Comparison of ENCODE assay signal across 7 mouse cellular contexts in genomic region chr13:21980981-21981802, GRCm38 (mm10). TPM values are rescaled to one million over a fixed set of nuclear protein-coding genes. Genes with fewer than 3 reads are reported as not detected.
DNase-seq lines count a peak whose midpoint lies in the region; ATAC-seq lines count a peak whose summit lies in the region.

Gene Pom121l2, plus strand, starts transcription at chr13:21981194.

- H3K4me1 ChIP-seq in intestine, embryonic 16.5 days (ENCODE audit: control insufficient read depth, insufficient read depth, low read length), result peaks cover 11% of the 10 kb centered on the region

- peak; percentile 40 for DNase-seq in CD4-positive, CD25-positive, alpha-beta regulatory T cell, adult 2 months (ENCODE audit: low read depth, low spot score)
- peak; percentile 47 for DNase-seq in ES-CJ7 (ENCODE audit: low read depth, low spot score)
- peak; percentile 60 for DNase-seq in embryo, embryonic 10 days (ENCODE audit: low spot score)
- peak; percentile 70 for DNase-seq in lung, postnatal 10 days
- peak; percentile 50 for DNase-seq in right cerebral cortex, postnatal 4 days

- peaks cover 38% of the 10 kb centered on the region for H3K27me3 ChIP-seq in intestine, embryonic 16.5 days (replicated peaks; ENCODE audit: control insufficient read depth, insufficient read depth, low read length)

- ATAC-seq in granulocyte monocyte progenitor cell, adult 5-6 weeks (replicated peaks; ENCODE audit: poor library complexity, severe bottlenecking), result peak; percentile 72
- ATAC-seq in intestine, embryonic 16.5 days, result peak; percentile 78

- peak within 1 kb of the TSS; percentile 77 for H3K9ac ChIP-seq in intestine, embryonic 16.5 days (ENCODE audit: low read depth, low read length)

- no peaks in the 10 kb centered on the region for H3K9me3 ChIP-seq in intestine, embryonic 16.5 days (ENCODE audit: control insufficient read depth, low read length)

- peak within 1 kb of the TSS; percentile 97 for H3K4me2 ChIP-seq in intestine, embryonic 16.5 days (ENCODE audit: low read depth, low read length)

- H3K36me3 ChIP-seq in intestine, embryonic 16.5 days (ENCODE audit: control insufficient read depth, insufficient read depth, low read length), result no peaks in the 10 kb centered on the region

- H3K27ac ChIP-seq in intestine, embryonic 16.5 days (ENCODE audit: low read length), result no peak within 1 kb of the TSS

- WGBS in intestine, embryonic 16.5 days, result under 1% methylated on average over 58 of the region's 58 CpGs

- peak within 1 kb of the TSS; percentile 66 for H3K4me3 ChIP-seq in intestine, embryonic 16.5 days (ENCODE audit: low read length)

RNA-seq across cellular contexts. Expression of gene Pom121l2, which starts in this region (rescaled TPM):
- total RNA-seq in granulocyte monocyte progenitor cell, adult 5-6 weeks (2014; fragmentation: Nextera tagmentation), result not detected in 2 replicates
- total RNA-seq in granulocyte monocyte progenitor cell, adult 5-6 weeks (2017), result not detected in 2 replicates
- 0.10 TPM in 1 of 2 replicates, not detected in the other for polyA plus RNA-seq in intestine, embryonic 16.5 days (2015; fragmentation: Nextera tagmentation; extraction: Ambion mirVana)

Comparison
In these comparisons a context has a peak if more than half of its experiments do, and no peak if none do; other contexts are left out.
1. Peak in ATAC-seq in granulocyte monocyte progenitor cell, adult 5-6 weeks; RNA of the gene not detected or under 1 TPM.
2. Peak in ATAC-seq, H3K4me3 ChIP-seq, H3K9ac ChIP-seq and H3K4me2 ChIP-seq in intestine, embryonic 16.5 days; RNA of the gene not detected or under 1 TPM.